Mouse (Mus musculus) limb, embryonic 11.5 days (tissue): ENCODE measurements at regions not wholly inside any gene's neighbourhood (a gene's known extent, or its start where the extent isn't known, plus 50 kb on each side); places are given as distances from the start of the nearest gene placed in this dataset.

Source experiments
- ATAC-seq: fragments of 200-750 bp; cut with Nextera tagmentation; 2 replicates; pipeline ENCODE4 v1.8.0; 2017; ENCODE audit warnings: low read depth; ENCODE audit not compliant: insufficient number of reproducible peaks, low FRiP score, low TSS enrichment
- DNase-seq: peaks from one replicate; pipeline ENCODE4 v3.0.0-alpha.2; 2015; ENCODE audit warnings: low spot score
- H3K27ac ChIP-seq: fragments of 300-500 bp; sonication (generic); replicated peaks from 2 replicates; pipeline ENCODE4 v1.5.1; 2014; ENCODE audit warnings: low read depth, mild to moderate bottlenecking, low read length
- H3K27me3 ChIP-seq: fragments of 300-500 bp; sonication (generic); 2 replicates; pipeline ENCODE4 v1.6.1; 2014; ENCODE audit warnings: mild to moderate bottlenecking, low read length, mixed read lengths; ENCODE audit not compliant: control insufficient read depth, insufficient read depth
- H3K36me3 ChIP-seq: fragments of 300-500 bp; sonication (generic); 2 replicates; pipeline ENCODE4 v1.6.1; 2014; ENCODE audit warnings: mild to moderate bottlenecking, low read length, moderate library complexity, mixed read lengths; ENCODE audit not compliant: control insufficient read depth, insufficient read depth
- H3K4me1 ChIP-seq: fragments of 300-500 bp; sonication (generic); 2 replicates; pipeline ENCODE4 v1.6.1; 2014; ENCODE audit warnings: low read length, mixed read lengths; ENCODE audit not compliant: control insufficient read depth, insufficient read depth
- H3K4me2 ChIP-seq: fragments of 300-500 bp; sonication (generic); 2 replicates; pipeline ENCODE4 v1.6.1; 2014; ENCODE audit warnings: low read depth, mild to moderate bottlenecking, moderate library complexity; ENCODE audit not compliant: severe bottlenecking
- H3K4me3 ChIP-seq: fragments of 300-500 bp; sonication (generic); 2 replicates; pipeline ENCODE4 v1.5.1; 2014; ENCODE audit warnings: low read depth, low read length
- H3K9ac ChIP-seq: fragments of 300-500 bp; sonication (generic); 2 replicates; pipeline ENCODE4 v1.6.1; 2014; ENCODE audit warnings: mild to moderate bottlenecking, low read length
- H3K9me3 ChIP-seq: fragments of 300-500 bp; sonication (generic); 2 replicates; pipeline ENCODE4 v1.6.1; 2016; ENCODE audit warnings: low read length; ENCODE audit not compliant: control insufficient read depth
- WGBS: fragments of 180-500 bp; shearing (Covaris S2); extraction: QIAGEN DNeasy Blood & Tissue Kit; methylation state at CpG from one replicate; pipeline ENCODE4 v1.1.7; 2014; 5-methylcytosine and 5-hydroxymethylcytosine counted together

DNA sequence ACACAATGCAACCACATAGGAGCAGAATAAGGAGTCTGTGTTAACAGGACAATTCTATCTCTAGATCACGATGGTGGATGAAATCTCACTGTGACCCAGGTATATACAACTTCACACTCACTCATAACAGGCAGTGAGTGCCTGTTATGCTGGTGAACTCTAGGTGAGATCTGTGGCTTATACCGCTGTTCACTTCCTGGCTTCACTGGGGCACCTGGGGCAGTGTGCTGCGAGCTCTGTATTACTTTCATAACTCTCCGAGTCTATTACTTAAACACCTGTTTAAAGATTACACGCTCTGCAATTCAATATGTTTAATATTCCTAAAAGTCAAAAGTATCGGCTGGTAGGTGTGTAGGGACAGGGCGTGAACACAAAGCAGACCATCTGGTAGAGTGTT, 55.0 kb upstream of the Tanc1 start:
- Histone ChIP-seq H3K9ac (no peak overlapping the region), H3K4me3 (no peak overlapping the region), H3K27me3 (no peaks in the 10 kb centered on the region), H3K9me3 (no peaks in the 10 kb centered on the region), H3K4me1 (peaks cover 6% of the 10 kb centered on the region), H3K4me2 (no peak overlapping the region), H3K27ac (no peak overlapping the region), H3K36me3 (no peaks in the 10 kb centered on the region)
- ATAC-seq = peak; percentile 58
- 72% methylated on average over 7 of the region's 7 CpGs for WGBS
- DNase-seq = no peak

DNA sequence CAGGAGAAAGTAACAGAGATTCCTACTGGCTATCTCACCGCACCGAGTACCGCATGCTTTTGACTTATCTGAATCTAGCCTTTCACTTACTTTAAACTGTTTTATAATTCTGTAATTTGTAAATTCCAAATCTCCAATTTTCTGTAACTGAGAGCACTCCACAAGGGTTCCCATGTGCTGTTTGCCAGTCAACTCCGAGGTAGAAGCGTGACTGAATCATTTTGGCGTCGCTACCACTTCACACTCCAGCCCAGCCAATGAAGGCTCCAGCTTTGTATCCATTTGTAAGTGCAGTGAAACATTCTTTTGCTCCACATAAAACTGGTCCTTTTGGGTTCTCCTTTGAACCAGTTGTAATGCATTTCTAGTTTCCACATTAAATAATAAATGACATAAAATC, 51.4 kb upstream of the Tanc1 start:
- no peak overlapping the region for H3K4me2 ChIP-seq

More for the DNA sequence above, 51.4 kb upstream of the Tanc1 start:
- no peak for DNase-seq
- peaks cover 10% of the 10 kb centered on the region for H3K4me1 ChIP-seq
- ATAC-seq = no peak
- no peaks in the 10 kb centered on the region for H3K9me3 ChIP-seq
- H3K9ac ChIP-seq = no peak overlapping the region
- 52% methylated on average over 7 of the region's 7 CpGs for WGBS
- H3K36me3 ChIP-seq = no peaks in the 10 kb centered on the region
- no peak overlapping the region for H3K27ac ChIP-seq
- H3K4me3 ChIP-seq = no peak overlapping the region
- no peaks in the 10 kb centered on the region for H3K27me3 ChIP-seq
